Mouse (Mus musculus): Measurements from ENCODE around the gene Cd164l2.

Cd164l2 gene

GRCm38 (mm10) chr4:133211751-133212561, at the start of gene Cd164l2, which contains the start of gene Gpr3:
Gene Cd164l2, plus strand, starts transcription at chr4:133212131.
Gene Gpr3, minus strand, starts transcription at chr4:133212536.
- in situ Hi-C loops (cut with MboI, MseI), result loop anchor here (5.0 to 10.0 kb wide), 2 partner anchors 85 to 93 kb away; no protein-coding TSS in a partner anchor

- in situ Hi-C loops (cut with MboI, MseI), result no loop called here
Measured at GRCm38 (mm10) chr4:133162196-133162595, 49.7 kb upstream of the Cd164l2 start.

DNA sequence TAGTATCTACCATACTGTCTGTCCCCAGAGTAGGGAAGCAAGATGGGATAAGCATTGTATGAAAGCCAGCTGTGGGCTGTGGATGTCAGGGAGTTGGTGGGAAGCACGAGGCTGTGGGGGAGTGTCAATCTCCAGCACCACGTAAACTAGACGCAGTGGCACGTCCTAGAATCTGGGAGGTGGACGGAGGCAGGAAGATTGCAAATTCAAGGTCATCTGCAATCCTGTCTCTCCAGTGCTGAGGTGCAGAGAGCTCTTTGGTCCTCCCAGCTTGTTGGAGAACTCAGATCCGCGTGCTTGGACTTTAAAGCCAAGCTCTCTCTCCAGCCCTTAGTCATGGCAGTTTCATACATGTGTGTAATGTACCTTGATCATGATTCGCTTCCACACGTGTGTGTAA, 45.2 kb upstream of the Cd164l2 start:
- in situ Hi-C loops (cut with MboI, MseI), result no loop called here

- in situ Hi-C loops (cut with MboI, MseI), result loop anchor here in 1 of 2 experiments (5.0 kb wide), 1 partner anchor 42 kb away; no protein-coding TSS in a partner anchor
Measured at GRCm38 (mm10) chr4:133169237-133170055, 42.5 kb upstream of the Cd164l2 start.

GRCm38 (mm10) chr4:133170056-133170524, 41.8 kb upstream of the Cd164l2 start:
- in situ Hi-C loops (cut with MboI, MseI), result loop anchor here in 1 of 2 experiments (5.0 kb wide), 1 partner anchor 43 kb away; no protein-coding TSS in a partner anchor

GRCm38 (mm10) chr4:133170616-133171015, 41.3 kb upstream of the Cd164l2 start:
- in situ Hi-C loops (cut with MboI, MseI), result loop anchor here in 1 of 2 experiments (5.0 kb wide), 1 partner anchor 43 kb away; no protein-coding TSS in a partner anchor

DNA sequence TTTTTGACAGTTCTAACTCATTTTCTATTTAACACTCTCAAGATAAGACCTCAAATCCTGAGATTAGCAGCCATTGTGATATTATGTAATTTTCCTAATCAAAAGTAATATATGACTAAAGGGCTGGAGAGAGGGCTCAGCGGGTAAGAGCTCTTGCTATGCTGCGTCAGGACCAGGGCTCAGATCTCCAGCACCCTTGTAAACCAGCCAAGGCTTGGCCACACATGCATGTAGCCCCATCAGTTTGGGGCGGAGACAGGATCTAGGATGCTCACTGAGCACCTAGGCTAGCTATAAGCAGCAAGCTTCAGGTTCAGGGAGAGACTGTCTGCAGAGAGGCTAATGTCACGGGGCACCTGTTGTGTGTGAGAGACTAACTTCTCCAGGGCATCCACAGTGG, 39.5 kb upstream of the Cd164l2 start:
- in situ Hi-C loops (cut with MboI, MseI), result loop anchor here in 1 of 2 experiments (5.0 kb wide), 1 partner anchor 45 kb away; no protein-coding TSS in a partner anchor

GRCm38 (mm10) chr4:133174361-133174760, 37.6 kb upstream of the Cd164l2 start:
- in situ Hi-C loops (cut with MboI, MseI), result loop anchor here in 1 of 2 experiments (5.0 kb wide), 1 partner anchor 47 kb away; no protein-coding TSS in a partner anchor

- in situ Hi-C loops (cut with MboI, MseI), result no loop called here
Measured at GRCm38 (mm10) chr4:133175274-133175673, 36.7 kb upstream of the Cd164l2 start.

GRCm38 (mm10) chr4:133175998-133176760, 35.8 kb upstream of the Cd164l2 start:
- in situ Hi-C loops (cut with MboI, MseI), result no loop called here

- in situ Hi-C loops (cut with MboI, MseI), result no loop called here
Measured at GRCm38 (mm10) chr4:133176761-133177403, 35.0 kb upstream of the Cd164l2 start.

DNA sequence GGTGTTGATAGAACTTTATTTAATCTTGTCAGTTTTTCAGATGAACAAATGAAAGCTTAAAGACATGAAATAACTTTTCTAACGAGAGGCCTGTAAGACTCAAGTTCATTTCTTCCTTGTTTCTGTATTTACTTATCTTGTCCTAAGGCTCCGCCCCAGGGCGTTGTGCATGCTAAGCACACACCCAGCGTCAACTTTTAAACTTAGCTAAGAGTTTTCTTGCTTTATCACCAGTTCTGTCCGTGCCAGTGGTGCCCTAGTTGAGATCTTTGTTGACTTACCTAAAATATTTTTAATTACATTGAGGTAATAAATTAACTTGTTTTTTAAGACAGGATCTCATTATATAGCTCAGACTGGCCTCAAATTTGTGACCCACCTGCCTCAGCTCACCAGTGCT, 33.6 kb upstream of the Cd164l2 start:
- in situ Hi-C loops (cut with MboI, MseI), result no loop called here

DNA sequence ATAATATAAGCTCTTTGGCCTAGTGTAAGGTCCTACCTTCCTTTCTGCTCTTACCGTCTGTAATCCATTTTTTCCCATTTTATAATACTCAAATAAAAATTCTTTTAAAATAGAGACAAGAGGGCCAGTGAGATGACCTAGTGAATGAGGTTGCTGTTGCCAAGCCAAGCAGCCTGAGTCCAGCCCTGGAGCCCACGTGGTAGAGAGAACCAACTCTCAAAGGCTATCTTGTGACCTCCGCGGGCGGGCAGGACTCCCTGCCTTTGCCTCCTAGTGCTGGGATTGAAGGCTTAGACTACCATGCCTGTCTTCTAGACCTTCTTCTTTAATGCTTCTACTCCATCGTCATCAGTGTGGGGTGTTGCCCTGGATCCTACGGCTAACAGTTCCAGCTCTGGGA, 32.7 kb upstream of the Cd164l2 start:
- in situ Hi-C loops (cut with MboI, MseI), result no loop called here

- in situ Hi-C loops (cut with MboI, MseI), result no loop called here
Measured at GRCm38 (mm10) chr4:133182439-133183033, 29.4 kb upstream of the Cd164l2 start.

DNA sequence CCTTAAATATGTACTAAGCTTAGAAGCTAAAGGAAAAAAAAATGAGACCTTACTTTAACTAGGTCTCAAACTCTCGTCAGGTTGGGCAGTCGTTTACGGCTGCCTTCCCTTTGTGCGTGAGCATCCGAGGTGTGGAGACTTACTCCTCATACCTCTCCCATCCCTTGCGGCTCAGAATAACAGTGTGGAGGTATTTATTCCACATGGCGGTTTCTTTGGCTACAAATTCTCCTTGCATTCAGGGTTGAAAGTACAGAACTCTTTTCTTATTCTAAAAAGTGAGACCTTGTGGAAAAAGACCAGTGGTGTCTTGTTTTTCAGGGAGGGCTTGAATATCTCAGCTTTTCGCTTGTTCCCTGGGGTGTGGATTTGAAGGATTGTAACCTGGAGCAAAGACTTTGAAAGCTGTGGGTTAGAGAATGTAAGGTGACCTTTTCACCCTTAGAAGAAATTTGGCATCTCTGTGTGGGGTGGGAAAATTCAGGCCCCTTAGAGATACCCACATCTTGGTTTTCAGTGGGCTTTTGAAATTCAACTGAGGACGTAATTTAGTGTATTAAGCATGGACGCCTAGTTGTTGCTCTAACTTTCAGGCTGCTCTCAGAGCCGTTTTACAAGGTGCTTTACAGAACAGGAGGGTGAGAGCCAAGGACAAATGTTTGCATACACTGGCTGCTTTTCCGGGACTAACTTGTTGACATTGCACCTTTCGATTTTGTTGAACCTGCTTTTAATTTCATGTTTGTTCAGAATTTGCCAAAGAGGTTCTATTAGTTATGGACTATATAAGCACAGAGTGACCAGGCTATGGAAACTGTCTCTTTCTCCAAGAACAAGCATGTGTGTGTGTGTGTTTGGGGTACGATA, 27.7 kb upstream of the Cd164l2 start:
- in situ Hi-C loops (cut with MboI, MseI), result no loop called here

DNA sequence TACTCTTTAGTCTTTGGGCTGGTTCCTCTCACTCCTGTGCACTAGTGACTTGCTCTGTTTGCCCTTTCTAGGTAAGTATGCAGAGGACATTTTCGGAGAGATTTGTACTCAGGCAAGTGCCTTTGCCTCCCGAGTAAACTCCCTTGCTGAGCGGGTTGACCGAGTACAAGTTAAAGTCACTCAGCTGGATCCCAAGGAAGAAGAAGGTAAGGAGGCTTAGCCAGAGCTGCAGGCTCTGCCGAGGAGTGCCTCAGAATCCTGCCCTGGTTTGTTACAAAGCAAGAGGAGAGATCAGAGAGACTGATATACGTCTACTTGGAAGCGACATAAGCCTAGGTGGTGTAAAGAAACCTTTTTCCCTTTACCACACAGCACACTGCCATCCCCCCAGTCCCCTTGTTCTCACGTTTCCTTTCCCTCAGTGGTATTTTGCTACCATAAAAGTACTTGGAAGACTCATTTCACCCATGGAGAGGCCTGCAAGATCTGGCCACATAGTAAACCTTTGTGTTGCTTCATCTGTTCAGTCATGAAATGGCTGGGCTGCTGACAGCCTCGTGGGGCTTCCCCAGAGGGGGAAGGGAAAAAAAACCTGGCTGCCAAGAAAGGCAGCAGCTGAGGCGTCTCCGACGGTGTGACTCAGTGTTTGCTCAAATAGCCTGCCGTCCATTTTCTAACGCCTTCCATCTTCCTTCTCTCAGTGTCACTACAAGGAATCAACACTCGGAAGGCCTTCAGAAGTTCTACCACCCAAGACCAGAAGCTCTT, 26.8 kb upstream of the Cd164l2 start:
- in situ Hi-C loops (cut with MboI, MseI), result loop anchor here in 1 of 2 experiments (5.0 kb wide), 1 partner anchor 173 kb away; the partner anchor contains the start of gene Ahdc1

- in situ Hi-C loops (cut with MboI, MseI), result loop anchor here in 1 of 2 experiments (5.0 kb wide), 1 partner anchor 174 kb away; the partner anchor contains the start of gene Ahdc1
Measured at GRCm38 (mm10) chr4:133185893-133186292, 26.0 kb upstream of the Cd164l2 start.

DNA sequence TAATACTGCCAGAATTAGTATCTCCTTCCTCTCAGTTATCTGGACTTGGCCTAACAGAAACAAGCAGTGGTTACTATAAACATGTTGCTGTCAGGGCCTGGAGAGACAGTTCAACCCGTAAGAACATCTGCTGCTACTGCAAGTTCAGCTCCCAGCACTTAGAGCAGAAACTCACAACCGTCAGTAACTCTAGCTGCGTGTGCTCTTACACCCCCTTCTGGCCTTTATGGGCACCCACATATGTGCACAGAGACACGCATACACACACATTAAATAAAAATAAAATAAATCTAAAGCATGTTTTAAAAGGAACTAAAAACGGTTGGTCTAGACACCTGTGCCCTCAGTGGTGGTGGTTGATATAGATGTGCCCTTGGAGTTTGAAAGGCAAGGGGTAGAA, 25.1 kb upstream of the Cd164l2 start:
- in situ Hi-C loops (cut with MboI, MseI), result loop anchor here in 1 of 2 experiments (5.0 kb wide), 1 partner anchor 175 kb away; the partner anchor contains the start of gene Ahdc1
